Mouse (Mus musculus) adrenal gland, postnatal 25 days (tissue): ENCODE results near the gene Adam26a. TPM values are rescaled to one million over a fixed set of nuclear protein-coding genes. Genes with fewer than 3 reads are reported as not detected.
"Not testable (repeated sequence)": the region's sequence is repeated elsewhere in the genome, so short reads cannot be mapped to it uniquely, and the experiment has no call there.

Experiments
- DNase-seq: peaks from one replicate; pipeline ENCODE4 v3.0.0; 2021; ENCODE audit warnings: mixed read lengths
- long read RNA-seq: library from polyadenylated mRNA; stranded (forward); transcript quantifications from one replicate; pipeline ENCODE4 v2.0.0, GENCODE M21; 2021
- total RNA-seq: library from RNA; stranded (reverse); gene quantifications from 2 replicates; pipeline ENCODE4 v1.2.3, GENCODE M21; 2021

Gene Adam26a
- not detected in 2 replicates for total RNA-seq
- long read RNA-seq: 0 reads

- not testable (repeated sequence) for DNase-seq
These were observed at the start of gene Adam26a for GRCm38 (mm10) chr8:43576607-43577006. Gene Adam26a (minus strand): TSS chr8:43576707.

GRCm38 (mm10) chr8:43616046-43616445 is 39.5 kb upstream of the Adam26a start:
- DNase-seq: no peak

GRCm38 (mm10) chr8:43603657-43604056 is 27.1 kb upstream of the Adam26a start:
- not testable (repeated sequence) for DNase-seq

- DNase-seq: not testable (repeated sequence)
These were observed 26.7 kb upstream of the Adam26a start for GRCm38 (mm10) chr8:43603166-43603565.

GRCm38 (mm10) chr8:43528006-43528405 is 48.5 kb downstream of the Adam26a start, which contains the start of gene Adam26b:
Gene Adam26b (minus strand): TSS chr8:43528106.
- DNase-seq: not testable (repeated sequence)

Other genes with a start within 250 kb of the Adam26a start
- gene Adam26b, start 48.6 kb downstream of the Adam26a start, total RNA-seq: not detected in 2 replicates
- gene Gm5346, start 50.6 kb upstream of the Adam26a start, total RNA-seq: not detected in 2 replicates
- not detected in 2 replicates for gene Adam34, start 133.3 kb upstream of the Adam26a start, total RNA-seq